Mouse (Mus musculus) ES-E14 (cell line): ENCODE results near the gene Olfm1.

Experiments used
- HCFC1 ChIP-seq: IDR thresholded peaks from 2 replicates; pipeline ENCODE4 v1.6.1; 2012; ENCODE audit warnings: low read length, inconsistent platforms, borderline replicate concordance; ENCODE audit not compliant: insufficient read depth
- MAFK ChIP-seq: IDR thresholded peaks from 2 replicates; pipeline ENCODE4 v1.6.1; 2014; ENCODE audit warnings: mild to moderate bottlenecking, low read depth, low read length, inconsistent platforms; ENCODE audit not compliant: insufficient read depth
- ZC3H11A ChIP-seq: IDR thresholded peaks from 2 replicates; pipeline ENCODE4 v1.6.1; 2012; ENCODE audit warnings: low read depth, mild to moderate bottlenecking, inconsistent platforms, low read length, borderline replicate concordance
- ZNF384 ChIP-seq: IDR thresholded peaks from 2 replicates; pipeline ENCODE4 v1.6.1; 2012; ENCODE audit warnings: low read depth, low read length, inconsistent platforms

DNA sequence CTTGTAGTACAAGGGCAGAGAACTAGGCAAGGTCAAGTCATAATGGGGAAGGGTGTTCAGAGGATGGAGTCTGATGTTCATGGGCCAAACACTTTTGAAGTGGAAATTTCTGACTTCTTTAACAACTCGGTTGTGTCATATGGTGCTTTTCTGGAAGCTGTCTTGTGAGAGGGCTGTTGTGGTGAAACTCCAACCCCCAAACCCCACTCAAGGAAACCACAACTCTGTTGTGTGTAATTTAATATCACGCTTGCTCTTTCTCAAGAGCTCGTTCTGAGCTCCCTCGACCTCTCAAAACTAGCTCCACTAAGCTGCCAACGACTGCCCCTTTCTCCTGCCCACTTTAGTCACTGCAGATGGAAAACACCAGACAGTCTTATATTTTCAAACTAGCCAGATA is 47.1 kb upstream of the Olfm1 start:
- no peak for TF ChIP-seq ZNF384
- no peak for TF ChIP-seq ZC3H11A
- no peak for TF ChIP-seq MAFK
- TF ChIP-seq HCFC1: no peak
